18 mouse cellular contexts compared by ENCODE assay signal in the genomic region with DNA sequence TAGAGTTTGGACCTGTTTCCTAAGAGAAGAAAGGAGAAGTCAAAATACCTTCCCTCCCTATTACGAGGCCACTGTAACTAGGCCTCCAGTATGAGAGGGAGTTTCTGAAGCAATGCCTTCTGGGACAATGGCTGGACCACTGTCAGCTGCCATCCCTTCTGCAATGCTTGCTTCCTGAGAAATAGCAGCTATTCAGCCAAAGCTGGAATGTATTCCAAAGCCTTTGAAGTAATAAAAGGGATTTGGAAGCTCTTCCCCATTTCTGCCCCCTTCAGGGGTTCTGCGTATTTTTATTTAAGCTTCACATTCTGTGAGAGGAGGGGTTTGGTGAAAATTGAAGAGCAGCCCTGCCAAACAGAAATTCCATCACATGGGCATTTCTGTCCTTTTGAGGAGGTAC.
"Had no signal": no experiment of that assay in that cellular context is flagged by ENCODE, and none has a peak within 500 bp of the region (broad histone marks: within the 10 kb centered on the region; RNA-seq: fewer than 3 reads in every experiment).

No protein-coding gene starts in this region.

- H3K27me3 ChIP-seq: midbrain, embryonic 12.5 days; neural tube, embryonic 13.5 days; neural tube, embryonic 15.5 days had no signal

- H3K36me3 ChIP-seq: midbrain, embryonic 10.5 days; midbrain, embryonic 12.5 days; neural tube, embryonic 13.5 days; neural tube, embryonic 15.5 days had no signal

- ATAC-seq: midbrain, embryonic 16.5 days had no signal

- H3K4me1 ChIP-seq: midbrain, embryonic 10.5 days; midbrain, embryonic 12.5 days; neural tube, embryonic 13.5 days; neural tube, embryonic 15.5 days had no signal

- H3K9ac ChIP-seq: lung, embryonic 14.5 days; midbrain, embryonic 12.5 days; neural tube, embryonic 13.5 days; neural tube, embryonic 15.5 days had no signal

- DNase-seq: lung, adult 18-20 months; lung, embryonic 14.5 days; lung, postnatal 10 days; lung, postnatal 4 days; retina, postnatal 1 day; right cerebral cortex, adult 18-20 months; right cerebral cortex, postnatal 25 days; right cerebral cortex, postnatal 4 days; spleen, adult 18-20 months; thymus, adult 18-20 months; thymus, postnatal 14 days; thymus, postnatal 36 days had no signal

- H3K27ac ChIP-seq: midbrain, embryonic 10.5 days; midbrain, embryonic 12.5 days; neural tube, embryonic 13.5 days; neural tube, embryonic 15.5 days had no signal

- H3K4me3 ChIP-seq: midbrain, embryonic 10.5 days; midbrain, embryonic 12.5 days; myocyte; neural tube, embryonic 13.5 days; neural tube, embryonic 15.5 days had no signal

- H3K9me3 ChIP-seq: midbrain, embryonic 10.5 days; midbrain, embryonic 12.5 days; neural tube, embryonic 13.5 days; neural tube, embryonic 15.5 days had no signal

- H3K4me2 ChIP-seq: lung, embryonic 14.5 days; midbrain, embryonic 12.5 days; neural tube, embryonic 13.5 days; neural tube, embryonic 15.5 days had no signal
